Mouse (Mus musculus) adrenal gland, postnatal 14 days (tissue): ENCODE data around the gene Rtel1. TPM values are rescaled to one million over a fixed set of nuclear protein-coding genes. Genes with fewer than 3 reads are reported as not detected.

Experiments
- DNase-seq: peaks from one replicate; pipeline ENCODE4 v3.0.0; 2021; ENCODE audit warnings: mixed read lengths
- long read RNA-seq, 2 experiments: library from polyadenylated mRNA; stranded (forward); transcript quantifications; one replicate each; pipeline ENCODE4 v2.0.0; 2021
- total RNA-seq: library from RNA; stranded (reverse); gene quantifications from 2 replicates; pipeline ENCODE4 v1.2.3, GENCODE M21; 2021

The Rtel1 gene
- 37.6 and 38.6 TPM in 2 replicates for total RNA-seq
- long read RNA-seq, experiment 1, full-length matches to known transcripts: 5 of 9 reads
- long read RNA-seq, experiment 1, partial matches to known transcripts: 2 of 9 reads
- long read RNA-seq, experiment 1, other reads (novel, unspliced or antisense): 2 of 9 reads
- long read RNA-seq, experiment 2, full-length matches to known transcripts: 4 of 8 reads
- long read RNA-seq, experiment 2, partial matches to known transcripts: 1 of 8 reads
- long read RNA-seq, experiment 2, other reads (novel, unspliced or antisense): 3 of 8 reads

- peak; percentile 92 for DNase-seq
These were observed at the start of gene Rtel1 for GRCm38 (mm10) chr2:181319248-181320102. TSS of gene Rtel1 (plus strand) at chr2:181319739.

DNA sequence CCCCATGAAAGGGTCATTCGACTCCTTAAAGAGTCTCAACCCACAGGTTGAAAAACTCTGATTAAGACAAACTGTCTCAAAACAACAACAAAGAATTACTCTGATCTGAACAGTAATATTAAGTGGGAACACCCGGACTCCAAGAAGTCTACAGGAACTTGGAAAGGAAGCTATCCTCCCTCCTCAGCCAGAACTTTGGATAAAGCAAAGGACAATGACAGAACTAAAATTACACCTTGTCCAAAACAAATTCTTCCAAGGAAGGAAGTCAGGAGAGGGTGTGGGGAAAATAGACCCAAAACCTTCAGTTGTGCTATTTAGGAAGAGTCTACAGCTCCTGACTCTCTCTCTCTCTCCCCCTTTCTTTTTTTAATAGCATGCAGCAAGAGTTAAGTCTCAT lies 47.4 kb upstream of the Rtel1 start:
- no peak for DNase-seq

- DNase-seq: no peak
These were observed 45.7 kb upstream of the Rtel1 start for GRCm38 (mm10) chr2:181273829-181274228.

GRCm38 (mm10) chr2:181274639-181275038 lies 44.9 kb upstream of the Rtel1 start:
- no peak for DNase-seq

- DNase-seq: peak; percentile 43
These were observed 42.8 kb upstream of the Rtel1 start for GRCm38 (mm10) chr2:181276766-181277165.

DNA sequence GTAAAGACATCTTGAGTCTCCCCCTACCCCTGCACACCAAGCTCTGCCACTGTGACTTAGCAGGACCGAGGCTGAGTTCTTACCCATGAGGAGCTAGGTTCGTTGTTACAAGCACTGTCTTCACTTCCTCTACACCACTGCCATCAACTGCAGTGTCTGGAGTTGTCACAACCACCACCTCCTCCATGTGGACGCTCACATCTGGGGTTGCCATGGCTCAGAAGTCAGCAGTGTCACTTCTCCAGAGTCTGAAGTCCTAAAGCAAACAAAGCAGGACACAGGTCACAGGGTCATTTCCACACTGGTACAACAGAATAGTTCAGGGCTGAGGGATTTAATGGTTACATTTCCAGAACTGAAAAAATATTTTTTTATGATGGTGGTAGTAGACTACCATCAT lies 41.7 kb upstream of the Rtel1 start:
- no peak for DNase-seq

GRCm38 (mm10) chr2:181279968-181280367 lies 39.6 kb upstream of the Rtel1 start:
- no peak for DNase-seq

GRCm38 (mm10) chr2:181286629-181287337 lies 32.8 kb upstream of the Rtel1 start:
- no peak for DNase-seq

GRCm38 (mm10) chr2:181287338-181287957 lies 32.1 kb upstream of the Rtel1 start:
- peak; percentile 93 for DNase-seq

- DNase-seq: peak; percentile 96
These were observed 31.6 kb upstream of the Rtel1 start, which contains the start of gene Gmeb2 for GRCm38 (mm10) chr2:181287958-181288350. TSS of gene Gmeb2 (minus strand) at chr2:181288035.

GRCm38 (mm10) chr2:181288691-181289090 lies 30.8 kb upstream of the Rtel1 start:
- DNase-seq: no peak

- no peak for DNase-seq
These were observed 28.6 kb upstream of the Rtel1 start for GRCm38 (mm10) chr2:181290937-181291336.

DNA sequence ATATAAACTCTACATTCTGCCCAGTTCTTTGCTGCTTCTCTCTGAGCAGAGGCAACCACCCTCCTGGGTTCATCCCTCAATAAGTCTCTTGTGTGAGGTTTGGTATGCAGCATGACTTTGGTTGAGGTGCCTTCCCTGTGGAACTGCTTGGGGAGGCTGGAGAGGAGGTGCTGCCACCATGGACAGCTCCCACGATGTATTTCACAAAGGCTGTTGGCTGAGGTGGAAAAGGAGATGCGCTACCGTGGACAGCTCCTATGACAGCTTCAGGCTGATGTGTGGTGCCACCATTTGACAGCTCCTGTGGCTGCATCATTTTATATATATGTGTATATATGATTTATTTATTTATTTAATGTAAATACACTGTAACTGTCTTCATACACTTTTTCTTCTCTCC lies 17.5 kb upstream of the Rtel1 start:
- DNase-seq: peak; percentile 59

- DNase-seq: no peak
These were observed 14.6 kb upstream of the Rtel1 start for GRCm38 (mm10) chr2:181304944-181305343.

- DNase-seq: peak; percentile 67
These were observed 12.3 kb upstream of the Rtel1 start for GRCm38 (mm10) chr2:181307144-181307804.

- DNase-seq: no peak
These were observed 7.1 kb upstream of the Rtel1 start for GRCm38 (mm10) chr2:181312435-181312834.

DNA sequence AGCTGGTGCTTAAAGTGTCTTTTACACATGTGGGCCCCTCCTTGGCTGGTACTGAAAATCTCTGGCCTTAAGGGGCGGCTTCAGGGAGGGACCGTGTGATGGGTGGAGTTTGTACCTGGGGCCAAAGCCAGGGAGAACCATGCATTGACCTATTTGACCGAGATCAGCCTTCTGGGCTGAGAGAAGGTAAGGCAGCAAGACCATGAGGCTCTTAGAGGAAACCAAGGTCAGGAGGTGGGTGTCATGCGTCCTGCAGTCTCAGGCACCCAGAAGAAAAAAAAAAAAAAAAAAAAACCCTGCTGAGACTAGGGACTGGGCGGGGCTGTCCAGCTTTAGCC lies 6.6 kb upstream of the Rtel1 start:
- DNase-seq: no peak

GRCm38 (mm10) chr2:181313344-181314079 lies 6.0 kb upstream of the Rtel1 start:
- no peak for DNase-seq

- DNase-seq: peak; percentile 88
These were observed 5.3 kb upstream of the Rtel1 start, which contains the start of gene Stmn3 for GRCm38 (mm10) chr2:181314080-181314810. TSS of gene Stmn3 (minus strand) at chr2:181314500.

DNA sequence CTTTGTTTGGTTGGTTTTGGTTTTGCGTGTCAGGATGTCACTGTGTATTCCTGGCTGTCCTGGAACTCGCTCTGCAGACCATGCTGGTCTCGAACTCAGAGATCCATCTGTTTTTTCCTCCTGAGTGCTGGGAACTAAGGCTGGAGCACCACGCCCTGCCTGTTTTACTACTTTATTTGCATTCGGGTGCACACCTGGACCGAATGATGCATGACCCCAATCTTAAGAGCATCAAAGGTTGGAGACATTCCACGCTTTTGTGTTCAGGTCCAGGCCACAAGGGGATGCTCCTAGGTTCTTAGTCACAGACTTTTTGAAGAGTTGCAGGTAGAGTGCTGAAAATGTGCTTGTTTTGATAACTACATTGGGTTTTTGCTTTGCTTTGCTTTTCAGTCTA lies 562 bp downstream of the Rtel1 start:
- no peak for DNase-seq
